Mouse (Mus musculus): ENCODE data around the gene Cc2d2a. TPM values are rescaled to one million over a fixed set of nuclear protein-coding genes. Genes with fewer than 3 reads are reported as not detected.

Cc2d2a gene
- polyA plus RNA-seq, 1 experiment from 2014 or later = 8.0 TPM

GRCm38 (mm10) chr5:43787976-43788752 lies 126.0 kb downstream of the Cc2d2a start:
- WGBS = 82% methylated on average over 9 of the region's 9 CpGs
- Histone ChIP-seq H3K4me1 (replicated peaks) (no peaks in the 10 kb centered on the region), H3K9me3 (no peaks in the 10 kb centered on the region), H3K27me3 (no peaks in the 10 kb centered on the region), H3K4me3 (no peak overlapping the region), H3K27ac (replicated peaks) (no peak overlapping the region), H3K36me3 (no peaks in the 10 kb centered on the region), H3K9ac (no peak overlapping the region), H3K4me2 (no peak overlapping the region)
- ATAC-seq (ENCODE audit: low FRiP score, low read depth) = no peak

Other genes with a start within 250 kb of the Cc2d2a start
- 1.0 and 1.6 TPM in 2 replicates for gene C1qtnf7, start 146.8 kb upstream of the Cc2d2a start, polyA plus RNA-seq (2015; fragmentation: Nextera tagmentation; extraction: Ambion mirVana)
- 0.05 and 0.13 TPM in 2 replicates for gene Bst1, start 156.5 kb downstream of the Cc2d2a start, polyA plus RNA-seq (2015; fragmentation: Nextera tagmentation; extraction: Ambion mirVana)
- gene Fbxl5, start 159.3 kb downstream of the Cc2d2a start, polyA plus RNA-seq (2015; fragmentation: Nextera tagmentation; extraction: Ambion mirVana) = 74.1 and 74.4 TPM in 2 replicates
- gene Cd38, start 206.2 kb downstream of the Cc2d2a start, polyA plus RNA-seq (2015; fragmentation: Nextera tagmentation; extraction: Ambion mirVana) = 2.8 and 2.9 TPM in 2 replicates